Mouse (Mus musculus): ENCODE measurements at regions not wholly inside any gene's neighbourhood (a gene's known extent, or its start where the extent isn't known, plus 50 kb on each side); places are given as distances from the start of the nearest gene placed in this dataset.

DNA sequence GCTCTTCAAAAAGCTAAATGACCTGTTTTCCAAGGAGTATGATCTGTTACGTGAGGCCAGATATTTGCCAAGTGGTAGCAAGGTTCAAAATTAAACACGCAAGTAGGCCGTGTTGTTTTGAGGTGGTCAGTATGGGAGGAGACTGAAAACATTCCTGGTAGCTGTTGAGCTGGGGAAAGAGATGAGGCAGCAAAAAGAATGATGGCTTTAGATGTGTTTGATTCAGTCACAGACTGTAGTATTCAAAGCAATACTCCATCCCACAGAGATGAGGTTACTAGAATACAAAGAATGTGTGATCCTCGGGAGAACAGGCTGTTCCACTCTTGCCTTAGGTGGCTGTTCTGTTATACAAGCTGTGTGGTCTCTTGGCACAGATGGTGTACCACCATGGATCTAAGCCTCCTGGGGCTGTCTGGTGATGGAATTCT, 742.7 kb upstream of the Zeb2 start:
- no peak for DNase-seq (ENCODE audit: low spot score)

DNA sequence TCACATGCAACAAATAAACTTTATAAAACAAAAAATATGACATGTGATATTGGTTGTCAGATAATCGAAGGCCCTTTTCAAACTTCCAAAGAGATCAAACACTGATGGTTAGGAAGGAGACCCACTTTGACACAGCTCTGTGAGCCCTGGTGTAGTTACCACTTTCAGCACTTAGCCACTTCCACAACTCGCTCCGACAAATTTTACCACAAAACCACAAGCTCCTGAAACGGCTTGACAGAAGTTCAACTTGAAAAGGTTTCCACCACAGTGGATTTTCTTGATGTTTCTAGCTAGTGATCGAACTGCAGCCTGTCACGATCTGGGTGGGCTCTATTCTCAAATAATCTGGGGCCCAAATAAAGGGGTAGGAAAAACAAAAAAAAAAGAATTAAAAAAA, 742.2 kb upstream of the Zeb2 start:
- no peak for DNase-seq (ENCODE audit: low spot score)

DNA sequence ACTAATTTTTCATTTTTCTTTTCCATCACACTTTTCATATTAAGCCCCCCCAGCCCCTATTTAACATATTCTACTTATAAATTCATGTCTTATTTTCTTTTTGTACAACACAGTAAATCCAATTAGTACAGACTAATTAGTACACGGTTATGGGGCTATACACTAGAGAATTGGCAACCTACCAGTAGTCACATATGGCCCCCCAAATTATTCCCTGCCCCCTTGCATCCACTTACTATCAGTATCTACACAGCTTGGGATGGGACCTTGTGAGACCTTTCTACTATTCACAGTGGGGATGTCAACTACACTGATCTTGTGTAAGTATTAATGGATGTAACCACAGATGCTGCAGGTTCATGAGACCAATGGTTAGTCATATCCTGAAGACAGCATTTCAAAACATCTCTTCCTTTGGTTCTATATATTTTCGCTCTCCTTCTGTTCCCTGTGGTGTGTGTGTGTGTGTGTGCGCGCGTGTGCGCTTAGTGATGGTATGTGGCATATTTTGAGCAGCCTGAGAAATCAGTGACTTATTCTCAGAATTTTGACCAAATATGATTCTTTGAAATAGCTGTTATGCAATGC, 732.9 kb upstream of the Zeb2 start:
- no peak for DNase-seq (ENCODE audit: low spot score)

DNA sequence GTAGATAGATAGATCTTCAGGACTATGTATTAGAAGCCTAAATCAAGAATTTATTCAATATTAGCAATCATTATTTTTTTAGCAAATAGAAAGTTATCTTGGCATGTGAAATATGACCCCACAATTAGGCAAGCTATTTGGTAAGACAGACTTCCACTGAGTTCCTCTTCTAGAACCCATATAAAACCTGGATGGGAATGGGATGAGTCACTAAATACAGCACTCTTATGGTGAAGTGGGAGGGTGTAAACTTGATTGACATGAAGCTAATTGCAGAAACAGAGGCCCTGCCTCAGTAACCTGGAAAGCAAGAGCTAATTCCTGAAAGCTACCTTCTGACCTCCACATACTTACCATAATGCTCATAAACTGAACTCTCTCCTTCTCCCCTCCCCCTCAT, 723.2 kb upstream of the Zeb2 start:
- no peak for DNase-seq (ENCODE audit: low spot score)

DNA sequence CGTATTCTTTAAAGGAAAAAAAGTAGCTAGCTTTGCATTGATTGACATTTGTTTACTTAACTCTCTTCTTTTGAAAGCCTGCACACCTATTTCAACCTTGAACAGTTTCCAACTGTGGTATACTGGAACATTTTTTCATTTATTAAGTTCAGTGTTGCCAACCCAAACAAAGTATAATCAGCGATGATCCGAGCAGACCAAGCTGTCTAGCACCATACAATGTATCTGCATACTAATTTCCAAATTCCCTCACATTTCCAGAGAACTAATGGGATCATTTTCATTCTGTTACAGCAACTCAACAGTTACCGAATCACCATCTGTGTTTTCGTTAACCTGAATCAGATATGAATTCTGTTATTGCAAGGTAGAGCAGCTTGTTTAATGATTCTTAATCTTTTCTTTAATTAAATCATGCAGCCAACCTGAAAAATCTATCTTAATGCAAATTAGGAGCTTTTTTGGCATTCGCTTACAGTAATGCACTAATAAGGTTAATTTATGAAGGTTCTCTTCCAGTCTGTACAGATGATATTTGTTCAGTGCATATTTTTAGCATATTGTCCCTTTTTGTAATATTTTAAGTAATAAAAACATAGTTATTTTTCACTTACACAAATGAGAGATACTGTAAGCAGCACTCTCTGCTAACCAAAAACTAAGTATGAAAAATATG, 719.5 kb upstream of the Zeb2 start:
- DNase-seq (ENCODE audit: low spot score) = no peak

DNA sequence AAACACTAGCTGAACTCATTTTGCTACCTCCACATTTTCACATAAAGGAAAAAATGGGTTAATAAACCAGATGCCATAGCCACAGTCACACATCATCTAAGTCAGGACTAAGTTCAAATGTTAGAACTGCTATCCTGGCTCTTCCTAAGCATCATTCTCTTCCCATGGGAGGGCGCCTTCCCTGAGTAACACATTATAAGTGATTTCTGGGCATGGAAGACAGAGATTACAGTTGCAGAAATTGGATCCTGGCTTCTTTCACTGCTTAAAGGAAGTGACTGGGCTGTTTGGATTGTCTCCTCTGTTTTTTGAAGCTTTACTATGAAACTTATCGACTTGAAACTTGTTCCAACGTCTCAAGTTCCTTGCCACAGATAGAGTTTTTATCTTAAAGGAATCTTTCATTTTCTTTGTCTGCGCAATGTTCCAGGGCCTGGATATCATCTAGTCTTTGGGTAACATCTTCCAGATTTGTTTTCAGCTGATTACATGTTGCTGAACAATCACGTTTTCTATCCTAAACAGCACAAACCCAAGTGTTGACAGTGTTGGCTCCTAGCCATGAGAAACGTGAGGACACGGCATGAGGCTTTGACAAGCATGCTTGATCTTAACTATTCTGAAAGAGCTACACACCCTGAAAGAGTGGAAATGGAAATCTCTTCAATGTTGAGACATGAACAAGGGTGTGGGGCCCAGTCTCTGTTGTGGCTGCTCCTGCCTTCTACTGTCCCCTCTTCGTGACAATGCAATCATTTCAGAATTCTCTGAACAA, 700.9 kb upstream of the Zeb2 start:
- DNase-seq (ENCODE audit: low spot score) = peak; percentile 87

DNA sequence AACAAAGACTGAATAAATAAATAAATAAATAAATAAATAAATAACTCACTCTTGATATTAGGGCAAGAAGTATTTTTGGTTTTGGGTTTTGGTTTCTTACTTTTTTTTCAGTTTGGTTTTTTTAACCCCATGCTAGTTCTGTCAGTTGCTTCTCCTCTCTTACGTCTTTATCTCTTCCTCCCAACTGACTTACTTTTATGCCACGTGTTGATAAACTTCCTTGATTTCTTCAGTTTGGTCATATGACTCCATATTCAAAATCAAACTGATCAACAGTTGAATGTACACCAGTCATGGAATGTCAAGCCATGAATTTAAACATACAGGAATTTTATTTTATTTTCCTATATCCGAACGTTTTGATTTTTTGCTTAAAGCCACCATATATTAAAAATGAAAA, 697.5 kb upstream of the Zeb2 start:
- no peak for DNase-seq (ENCODE audit: low spot score)

DNA sequence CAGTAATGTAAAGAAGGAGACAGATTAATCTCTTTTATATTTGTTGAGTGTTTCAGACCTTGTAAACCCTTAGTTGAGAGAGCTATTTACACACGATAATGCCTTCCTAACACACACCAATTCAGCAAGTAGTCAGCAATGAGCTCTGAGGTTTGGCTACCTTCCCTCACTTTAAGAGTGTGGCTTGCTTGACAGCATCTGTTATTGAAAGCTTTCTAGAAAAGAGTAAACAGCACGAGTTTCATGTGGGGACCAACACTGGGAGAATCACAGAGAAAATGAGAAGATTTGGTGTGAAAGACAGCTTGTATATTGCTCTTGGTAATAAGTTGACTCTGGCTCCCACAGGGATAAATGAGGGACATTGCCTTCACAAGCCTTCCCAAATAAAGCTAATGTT, 688.1 kb upstream of the Zeb2 start:
- no peak for DNase-seq (ENCODE audit: low spot score)

DNA sequence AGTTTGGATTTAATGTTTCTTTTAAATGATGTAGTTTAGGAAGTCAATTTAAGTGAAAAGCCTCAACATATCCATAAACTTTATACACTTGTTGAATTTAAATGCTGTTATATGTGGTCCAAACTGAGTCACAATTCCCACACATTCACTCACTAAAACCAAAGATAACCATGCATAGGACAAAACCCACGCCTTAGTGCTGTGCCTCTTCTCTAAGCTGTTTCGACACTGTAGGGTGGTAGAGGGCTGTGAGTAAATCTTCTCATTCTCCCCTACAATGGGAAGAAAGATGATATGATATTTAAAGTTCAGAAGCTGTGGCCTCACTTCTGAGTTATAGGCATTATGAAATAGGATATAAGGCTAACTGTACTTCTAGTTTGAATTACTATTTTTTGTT, 682.9 kb upstream of the Zeb2 start:
- no peak for DNase-seq (ENCODE audit: low spot score)

DNA sequence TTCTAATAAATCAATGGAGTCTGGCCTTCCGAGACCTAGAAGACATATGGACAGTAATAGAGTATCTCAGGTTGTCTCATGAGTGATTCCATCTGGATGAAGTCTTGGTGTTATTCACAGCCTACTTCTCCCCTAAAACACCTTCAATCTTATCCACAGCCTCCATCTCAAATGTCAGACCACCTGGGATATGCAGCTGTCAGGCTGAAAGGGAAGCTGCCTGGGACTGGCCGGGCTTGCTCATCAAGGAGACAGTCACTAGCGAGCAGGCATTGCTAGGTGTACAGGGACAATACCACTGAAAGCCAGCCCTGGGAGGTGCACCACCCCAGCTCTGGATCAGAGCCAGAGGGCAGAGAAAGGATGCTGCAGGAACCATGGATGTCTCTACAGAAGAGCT, 676.4 kb upstream of the Zeb2 start:
- no peak for DNase-seq (ENCODE audit: low spot score)

DNA sequence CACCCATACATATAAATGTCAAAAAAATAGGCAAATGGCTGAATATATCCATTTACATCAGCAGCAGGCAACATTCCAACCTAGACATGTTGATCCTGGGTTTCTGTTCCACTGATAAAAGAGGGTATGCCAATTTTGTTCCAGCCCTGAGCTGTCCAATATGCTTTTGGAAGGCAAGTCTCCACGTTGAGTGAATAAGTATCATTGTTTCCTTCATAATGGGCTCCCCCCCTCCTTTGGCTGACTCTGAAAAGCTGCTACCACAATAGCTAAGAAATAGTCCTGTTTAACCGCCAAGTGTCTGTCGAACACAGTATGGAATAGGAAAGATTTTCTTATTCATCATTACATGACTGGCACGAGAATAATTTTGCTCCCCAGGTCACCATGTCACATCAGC, 672.5 kb upstream of the Zeb2 start:
- DNase-seq (ENCODE audit: low spot score) = no peak

DNA sequence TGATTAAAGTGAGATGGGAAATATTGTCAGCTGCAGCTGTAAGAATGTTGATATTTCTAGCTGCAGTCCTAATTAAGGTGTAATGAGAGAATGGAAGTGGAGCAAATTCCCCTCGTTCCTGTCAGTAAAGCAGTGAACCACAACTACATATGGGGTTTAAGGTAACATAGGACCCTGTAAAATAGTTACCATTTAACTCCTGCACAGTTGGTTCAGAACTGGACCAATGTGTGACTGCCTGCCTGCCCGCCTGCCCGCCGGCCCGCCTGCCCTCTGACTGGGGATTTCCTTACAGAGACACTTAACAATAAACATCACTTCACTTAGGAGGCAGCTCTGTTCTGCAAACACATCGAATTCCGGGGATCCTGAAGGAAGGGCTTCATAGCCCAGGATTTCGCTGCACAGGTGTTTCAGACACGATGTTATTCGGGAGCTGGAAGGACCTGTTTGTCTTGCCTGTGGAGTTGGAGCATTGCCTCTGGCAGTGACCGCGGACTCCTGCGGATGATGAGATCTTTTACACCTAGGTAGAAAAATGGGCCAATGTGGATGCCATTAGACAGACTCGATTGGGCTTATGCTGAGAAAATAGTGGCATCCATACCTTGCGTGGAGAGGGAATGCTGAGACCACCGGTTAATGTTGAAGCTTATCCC, 670.7 kb upstream of the Zeb2 start:
- DNase-seq (ENCODE audit: low spot score) = no peak

DNA sequence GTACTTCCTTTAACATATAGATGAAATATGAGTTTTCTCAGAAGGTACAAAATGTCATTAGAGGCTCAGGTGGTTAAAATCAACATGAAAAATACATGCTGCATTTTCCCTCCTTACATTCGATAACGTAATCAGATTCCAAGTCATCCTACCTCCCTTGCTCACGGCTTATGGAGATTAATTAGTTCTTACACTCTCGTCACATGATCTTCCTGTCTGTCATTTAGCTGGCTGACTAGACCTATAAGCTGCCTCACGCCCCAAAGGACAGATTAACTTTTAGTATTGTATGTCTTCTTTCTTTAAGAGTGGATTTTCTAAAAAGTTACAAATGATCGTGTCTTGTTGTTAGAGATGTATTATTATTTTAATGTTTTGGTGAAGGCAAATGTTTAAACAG, 669.6 kb upstream of the Zeb2 start:
- DNase-seq (ENCODE audit: low spot score) = no peak

DNA sequence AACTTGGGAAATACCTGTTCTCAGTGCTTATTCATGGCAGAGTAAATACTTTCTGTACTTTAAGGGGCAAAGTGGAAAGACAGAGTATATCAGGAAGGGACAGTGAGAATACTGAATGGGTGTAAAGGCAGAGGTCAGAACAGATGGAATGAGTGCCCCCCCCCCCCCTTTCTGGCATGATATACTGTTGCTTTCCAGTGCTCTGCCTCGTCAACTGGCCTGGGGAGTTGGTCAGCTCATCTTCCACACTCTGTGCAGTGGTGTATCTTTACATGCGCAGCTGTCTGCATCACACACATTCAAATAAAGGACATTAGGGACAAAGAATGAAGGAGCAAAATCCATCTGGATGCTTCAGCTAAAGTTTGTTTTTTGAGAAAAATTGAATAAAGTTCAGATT, 668.5 kb upstream of the Zeb2 start:
- DNase-seq (ENCODE audit: low spot score) = no peak

DNA sequence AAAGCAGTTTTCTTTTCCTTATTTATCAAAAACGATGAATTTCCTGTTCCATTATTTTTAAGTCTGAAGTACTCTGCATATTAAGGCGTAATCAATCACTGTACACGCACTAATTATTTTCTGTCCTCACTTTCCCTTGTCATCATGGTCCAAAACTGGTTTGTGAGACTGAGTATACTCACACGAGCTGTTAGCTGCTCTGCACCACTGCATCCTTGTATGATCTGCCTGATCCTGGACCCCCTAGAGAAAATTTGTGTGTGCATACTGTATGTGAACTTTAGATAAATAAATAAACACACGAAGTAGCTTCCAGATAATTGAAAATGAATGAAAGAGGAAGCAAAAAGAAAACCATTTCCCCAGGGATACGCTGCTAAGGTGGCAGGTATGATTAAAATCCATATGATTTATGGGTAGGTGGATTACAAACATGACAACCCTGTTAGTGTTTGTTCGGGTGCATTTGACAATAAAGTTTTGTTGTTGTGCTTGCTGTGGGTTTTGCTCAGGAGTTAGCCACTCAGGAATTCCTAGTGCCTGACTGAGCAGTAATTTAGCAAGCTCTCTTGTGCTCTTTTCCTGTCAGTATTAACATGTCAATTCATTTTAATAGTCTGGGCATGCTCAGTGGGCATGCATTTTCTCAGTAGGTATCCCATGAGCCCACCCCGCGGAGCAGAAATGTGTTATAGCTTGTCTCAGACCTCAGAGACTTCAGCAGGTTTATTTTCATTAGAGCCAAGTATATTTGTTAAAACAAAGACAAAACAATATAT, 666.6 kb upstream of the Zeb2 start:
- DNase-seq (ENCODE audit: low spot score) = no peak

DNA sequence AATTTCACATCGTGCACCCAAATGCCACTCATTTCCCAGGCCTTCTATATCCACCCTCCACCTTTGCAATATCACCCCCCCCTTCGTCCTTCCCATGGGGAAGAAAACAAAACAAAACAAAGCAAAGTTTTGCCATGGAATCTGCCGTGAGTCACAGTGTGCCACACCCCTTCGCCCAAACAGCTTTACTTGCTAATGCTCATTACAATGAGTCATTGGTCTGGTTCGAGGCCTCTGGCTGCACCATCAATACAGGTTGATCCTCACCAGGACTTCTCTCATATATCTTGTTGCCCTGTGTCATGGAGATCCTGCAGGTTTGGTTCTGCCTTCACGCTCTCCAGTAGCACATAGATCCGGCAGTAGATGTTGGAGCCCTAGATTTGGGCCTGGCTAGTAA, 660.3 kb upstream of the Zeb2 start:
- DNase-seq (ENCODE audit: low spot score) = no peak

DNA sequence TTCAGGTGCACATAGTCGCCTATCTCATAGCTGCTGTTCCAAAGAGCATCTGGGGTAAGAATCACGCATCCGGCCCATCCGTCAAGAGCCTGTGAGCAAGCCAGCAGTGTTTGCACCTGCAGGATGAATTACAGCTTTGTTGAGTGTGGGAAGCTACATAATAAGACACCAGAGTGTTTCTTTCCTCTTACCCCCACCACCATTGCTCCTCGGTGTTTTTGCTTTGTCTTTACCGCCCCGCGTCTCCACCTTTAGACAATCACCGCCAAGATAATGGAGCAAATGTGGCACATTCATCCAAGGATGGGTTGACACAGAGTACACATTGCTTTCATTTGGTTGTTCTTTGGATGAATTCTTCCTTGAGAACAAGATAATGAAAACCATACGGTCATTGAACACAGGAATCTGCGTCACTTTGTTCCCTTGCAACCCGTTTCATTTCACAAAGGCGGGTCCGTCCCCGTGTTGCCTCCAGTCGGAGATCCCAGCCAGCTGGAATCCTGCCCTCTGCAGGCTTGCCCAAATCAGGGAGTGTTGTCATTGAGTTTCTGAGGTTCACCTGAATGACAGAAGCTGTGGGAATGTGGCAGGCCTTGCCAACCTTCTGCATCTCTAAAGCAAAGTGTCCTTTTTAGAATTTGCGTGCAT, 659.4 kb upstream of the Zeb2 start:
- no peak for DNase-seq (ENCODE audit: low spot score)

DNA sequence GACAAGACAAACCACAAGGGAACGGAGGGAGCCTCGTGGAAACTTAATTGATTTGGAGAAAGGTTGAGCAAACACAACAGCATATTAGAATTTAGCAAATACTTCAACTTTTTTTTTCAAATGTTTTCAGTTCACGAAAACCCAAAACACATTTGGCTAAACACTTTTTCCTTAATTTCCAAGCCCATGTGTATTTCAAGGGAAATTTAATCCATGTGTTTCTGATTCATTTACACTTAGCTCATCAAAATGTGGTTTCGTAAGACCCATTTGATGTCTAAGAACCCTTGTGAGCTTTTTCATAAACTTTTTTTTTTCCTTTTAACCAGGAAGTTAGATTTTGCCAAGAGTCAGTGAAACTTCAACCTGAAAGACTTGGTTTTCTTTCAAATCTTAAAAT, 658.5 kb upstream of the Zeb2 start:
- no peak for DNase-seq (ENCODE audit: low spot score)

DNA sequence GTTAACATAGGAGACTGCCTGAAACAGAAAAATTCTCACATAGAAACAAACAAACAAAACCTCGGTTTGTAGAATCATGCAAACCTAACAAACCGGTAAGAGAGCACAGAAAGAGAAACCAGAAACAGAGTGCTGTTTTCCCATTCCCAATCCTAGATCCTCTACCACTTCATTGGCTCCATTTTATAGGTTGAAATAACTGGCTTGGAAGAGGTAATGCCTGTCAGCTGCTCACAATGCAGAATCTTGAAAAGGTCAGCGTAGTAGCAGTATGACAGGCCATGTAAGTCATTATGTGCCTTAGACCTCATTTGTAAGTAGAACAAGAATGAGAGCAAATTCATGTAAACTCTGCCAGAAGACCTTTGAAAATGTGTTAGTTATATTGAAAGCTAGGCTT, 657.2 kb upstream of the Zeb2 start:
- no peak for DNase-seq (ENCODE audit: low spot score)

DNA sequence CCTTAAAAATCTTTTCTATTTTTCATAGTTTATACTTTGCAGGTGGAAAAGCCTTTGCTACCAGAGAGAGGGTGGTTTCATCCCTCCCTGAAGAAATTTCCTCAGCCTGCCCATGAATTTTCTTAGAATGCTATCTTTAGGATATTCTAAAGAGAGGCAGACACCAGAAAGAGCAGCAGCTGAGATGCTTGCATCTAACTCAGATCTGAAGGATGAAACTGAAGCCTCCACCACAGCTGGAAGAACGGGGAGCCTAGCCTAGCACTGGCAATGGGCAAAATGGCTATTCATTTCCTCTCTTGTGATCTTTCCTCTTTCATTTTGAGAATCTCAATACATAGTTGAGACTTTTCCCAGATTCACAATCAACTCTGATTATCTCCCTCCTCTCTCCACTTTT, 640.0 kb upstream of the Zeb2 start:
- no peak for DNase-seq (ENCODE audit: low spot score)

DNA sequence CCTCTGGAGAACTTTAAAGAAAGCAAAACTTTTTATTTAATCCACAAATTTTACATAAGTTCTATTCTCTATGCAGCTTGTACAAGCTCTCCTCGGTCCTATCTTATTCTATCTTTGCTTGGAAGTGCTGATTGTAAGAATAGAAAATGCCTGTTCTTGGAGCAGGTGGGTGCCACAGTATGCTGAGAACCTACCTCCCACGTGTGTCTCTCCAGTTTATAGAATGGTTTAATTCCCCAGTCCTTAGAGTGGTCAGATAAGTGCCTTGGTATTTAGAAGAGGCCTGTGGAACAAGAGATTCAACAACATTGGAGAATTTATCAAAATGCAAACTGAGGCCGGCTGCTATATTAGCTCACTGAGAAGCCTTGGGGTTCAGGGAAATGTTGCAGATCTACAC, 639.2 kb upstream of the Zeb2 start:
- DNase-seq (ENCODE audit: low spot score) = no peak

DNA sequence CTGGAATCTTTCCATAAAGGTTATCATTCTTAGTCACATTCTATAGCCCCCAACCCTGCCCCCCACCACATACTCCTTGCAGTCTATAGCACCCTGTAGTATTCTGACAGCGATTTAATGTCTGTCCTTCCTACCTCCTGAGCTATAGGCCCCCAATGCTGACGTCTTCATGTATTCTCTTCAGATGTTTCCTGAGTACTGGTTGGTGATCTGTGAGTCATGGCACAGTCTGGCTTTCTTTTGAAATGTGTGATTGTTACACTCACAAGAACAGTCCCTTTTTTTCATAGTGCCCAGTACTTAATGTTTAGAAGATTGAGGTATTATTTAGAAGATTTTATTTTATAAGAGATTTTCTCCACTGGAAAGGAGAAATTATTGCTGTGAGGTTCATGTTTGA, 634.6 kb upstream of the Zeb2 start:
- DNase-seq (ENCODE audit: low spot score) = no peak
